Mouse (Mus musculus) telencephalon, adult 2 months (tissue): ENCODE measurements around the gene Pomt2.
A peak's percentile ranks its signal among the peaks of the same experiment; 100 is the strongest.

Experiments
- DNase-seq: peaks from one replicate; pipeline ENCODE4 v3.0.0-alpha.2; 2011; ENCODE audit warnings: low read depth, low spot score

The Pomt2 gene

GRCm38 (mm10) chr12:87130224-87130623 lies 17.5 kb downstream of the Pomt2 start:
- DNase-seq, result no peak

- DNase-seq, result no peak
These were observed 20.5 kb downstream of the Pomt2 start for GRCm38 (mm10) chr12:87127256-87127655.

DNA sequence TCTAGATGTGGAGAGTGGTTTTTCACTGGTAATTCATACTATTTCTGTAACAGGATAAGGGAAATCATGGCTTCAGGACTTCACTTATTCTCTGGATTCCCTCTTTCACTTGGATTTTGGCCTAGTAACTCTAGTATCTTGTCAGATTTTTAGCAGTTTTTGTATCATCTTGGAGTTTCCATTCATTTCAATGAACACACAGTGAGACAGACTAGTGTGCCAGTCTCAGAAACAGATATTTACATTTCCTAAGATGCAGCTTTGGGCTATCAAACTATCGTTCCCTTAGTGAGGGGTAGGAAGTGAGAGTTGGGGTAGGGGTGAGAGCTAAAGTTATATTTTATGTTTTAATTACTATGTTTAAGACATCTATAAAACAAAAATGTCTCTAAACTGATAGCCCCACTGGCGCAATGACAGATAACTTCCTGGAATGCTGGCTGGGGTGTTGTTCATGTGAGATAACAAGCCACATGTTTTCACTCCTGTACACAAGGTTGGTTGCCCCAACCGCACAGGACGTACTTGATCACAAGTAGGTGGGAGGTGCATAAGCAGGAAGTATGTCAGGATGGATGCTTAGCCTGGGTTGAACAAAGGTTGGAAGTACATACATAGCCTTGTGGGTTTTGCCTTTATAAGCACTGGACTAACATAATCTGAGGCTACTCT lies 25.7 kb downstream of the Pomt2 start:
- no peak for DNase-seq

- DNase-seq, result no peak
These were observed 40.3 kb downstream of the Pomt2 start for GRCm38 (mm10) chr12:87107357-87107977.

- DNase-seq, result no peak
These were observed 43.0 kb downstream of the Pomt2 start for GRCm38 (mm10) chr12:87104796-87105195.

- no peak for DNase-seq
These were observed 44.3 kb downstream of the Pomt2 start for GRCm38 (mm10) chr12:87103471-87103870.

DNA sequence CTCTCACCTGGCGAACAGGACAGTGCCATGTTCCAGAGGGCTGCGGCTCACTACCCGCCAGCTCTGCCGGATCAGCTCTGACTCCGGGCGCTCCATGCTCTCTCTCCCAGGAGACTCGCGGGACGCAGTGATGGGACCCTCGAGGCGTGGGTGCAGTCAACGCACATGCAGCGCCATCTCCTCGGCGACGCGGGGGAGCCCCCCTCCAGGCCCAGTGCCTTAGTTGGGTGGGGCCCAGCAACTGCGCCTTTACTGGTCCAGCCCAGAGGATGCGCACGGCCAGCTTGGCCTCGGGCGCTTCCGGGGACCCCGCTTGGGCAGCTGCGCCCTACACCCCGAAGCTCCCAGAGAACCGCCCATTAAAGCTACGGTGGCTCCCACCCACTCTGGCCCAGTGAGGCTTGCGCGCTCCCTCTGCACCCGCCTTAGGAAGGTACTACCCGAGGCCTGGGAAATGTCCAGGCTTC lies 45.6 kb downstream of the Pomt2 start, which contains the start of gene Ngb:
TSS of gene Ngb (minus strand) at position 375 of the 467 bp plus-strand sequence.
- DNase-seq, result no peak

- no peak for DNase-seq
These were observed 47.4 kb downstream of the Pomt2 start for GRCm38 (mm10) chr12:87100331-87100730.

DNA sequence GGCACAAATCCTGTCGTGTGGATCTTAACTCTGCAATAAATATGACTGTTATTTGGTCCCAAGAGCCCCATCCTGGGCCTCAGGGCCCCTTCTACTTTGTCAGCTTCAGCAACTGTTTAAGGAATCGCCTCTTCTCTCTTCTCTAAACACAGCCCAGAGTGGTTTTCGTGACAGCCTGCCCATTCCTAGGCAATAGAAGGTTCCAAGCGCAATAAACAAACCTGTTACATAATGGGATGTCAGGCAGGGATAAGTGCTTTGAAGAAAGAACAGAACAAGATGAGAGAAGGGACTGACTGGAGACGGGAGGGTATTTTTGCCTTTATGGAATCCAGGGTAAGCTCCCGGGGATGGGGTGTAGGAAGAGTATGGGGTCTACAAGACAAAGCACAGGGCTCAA lies 54.1 kb downstream of the Pomt2 start:
- DNase-seq, result peak; percentile 50

- DNase-seq, result no peak
These were observed 54.5 kb downstream of the Pomt2 start for GRCm38 (mm10) chr12:87093249-87093648.

DNA sequence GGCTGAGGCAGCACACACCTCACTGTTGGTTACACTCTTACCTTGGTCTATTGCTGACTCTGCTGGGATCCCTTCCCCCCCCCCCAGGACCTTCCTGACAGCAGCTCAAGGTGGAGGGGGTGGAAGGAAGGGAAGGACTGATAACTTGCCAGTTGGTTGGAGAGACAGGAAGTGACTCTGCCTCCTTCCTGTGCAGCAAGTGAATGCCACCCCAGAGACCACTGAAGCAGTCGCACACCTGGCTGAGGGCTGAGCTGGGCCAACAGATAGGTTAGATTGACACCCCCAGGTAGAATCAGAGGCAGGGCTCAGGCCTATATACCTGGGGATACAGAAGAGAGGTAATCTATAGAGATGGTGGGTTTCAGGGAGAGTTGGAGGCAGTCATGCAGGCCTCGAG lies 55.9 kb downstream of the Pomt2 start:
- DNase-seq, result no peak

DNA sequence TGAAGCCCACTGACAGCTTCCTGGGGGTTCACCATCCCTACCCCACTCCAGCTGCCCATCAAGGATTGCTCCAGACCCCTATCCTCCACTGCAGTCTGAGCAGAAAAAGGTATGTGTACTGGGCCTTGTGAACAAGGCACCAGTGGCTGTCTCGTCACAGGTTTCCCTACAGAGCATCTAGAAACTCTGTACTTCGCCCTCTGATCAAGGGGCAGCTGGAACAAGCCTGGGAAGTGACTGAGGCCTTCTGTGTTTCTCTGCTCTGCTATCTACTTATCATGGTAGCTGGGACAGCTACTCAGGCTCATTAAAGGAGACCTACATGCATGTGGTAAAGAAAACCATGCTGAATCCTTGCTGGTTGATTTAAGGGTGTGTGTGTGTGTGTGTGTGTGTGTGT lies 58.1 kb downstream of the Pomt2 start:
- DNase-seq, result no peak

GRCm38 (mm10) chr12:87089255-87089654 lies 58.5 kb downstream of the Pomt2 start:
- DNase-seq, result no peak

DNA sequence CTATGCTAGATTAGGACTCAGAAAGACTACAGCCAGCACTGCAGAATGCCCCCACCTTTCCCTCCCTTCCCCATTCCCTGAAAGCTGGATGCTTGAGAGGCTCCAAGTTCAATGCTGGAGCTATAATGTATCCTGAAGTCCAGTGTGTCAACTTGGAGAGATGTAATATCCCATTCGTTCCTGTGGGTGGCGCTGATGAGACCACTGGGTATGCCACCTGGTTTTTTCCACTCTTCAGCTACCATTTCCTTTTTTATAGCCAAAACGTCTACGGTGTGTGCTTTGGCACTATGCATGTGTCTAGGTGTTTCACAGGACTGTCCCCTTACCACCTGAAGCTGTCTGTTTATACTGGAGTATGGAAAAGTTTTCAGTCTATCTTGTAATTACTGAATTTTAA lies 59.4 kb downstream of the Pomt2 start:
- DNase-seq, result no peak

GRCm38 (mm10) chr12:87087236-87087635 lies 60.5 kb downstream of the Pomt2 start:
- no peak for DNase-seq

DNA sequence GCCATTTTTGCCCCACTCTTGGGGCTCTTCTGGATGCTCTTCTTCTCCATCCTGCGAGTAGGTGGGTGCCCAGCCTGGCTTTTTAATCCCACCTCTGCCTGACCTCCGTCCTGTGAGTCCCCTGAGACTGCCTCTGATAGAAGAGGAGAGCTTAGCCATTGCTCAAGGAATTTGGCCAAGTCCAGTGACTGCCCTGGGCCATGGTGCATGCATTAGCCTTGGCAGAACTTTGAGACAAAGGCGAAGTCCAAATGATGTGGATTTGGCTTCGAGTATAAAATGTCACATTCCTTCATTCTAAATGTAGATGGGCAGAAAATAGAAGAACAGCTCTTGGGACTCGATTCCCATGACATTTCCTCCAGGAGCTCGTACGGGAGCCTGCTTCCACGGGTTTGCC lies 65.0 kb downstream of the Pomt2 start:
- DNase-seq, result no peak

GRCm38 (mm10) chr12:87076610-87077009 lies 71.2 kb downstream of the Pomt2 start:
- no peak for DNase-seq

DNA sequence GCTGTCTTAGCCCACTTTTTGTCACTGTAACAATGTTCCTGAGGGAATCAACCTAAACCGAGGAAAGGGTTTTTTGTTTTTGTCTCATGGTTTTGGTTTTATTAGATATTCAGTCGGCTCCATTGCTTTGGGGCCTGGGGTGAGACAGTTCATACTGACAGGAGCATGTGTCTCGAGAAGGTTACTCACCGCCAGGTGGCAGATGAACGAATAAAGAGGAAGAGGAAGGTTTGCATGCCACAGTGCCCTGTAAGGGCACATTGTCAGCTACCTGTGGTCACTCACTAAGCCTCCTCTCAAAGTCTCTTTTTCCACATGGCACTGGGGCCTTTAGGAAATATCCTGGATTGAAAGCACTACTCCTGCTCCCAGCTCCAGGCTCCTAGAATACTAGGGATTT lies 77.2 kb downstream of the Pomt2 start:
- no peak for DNase-seq

DNA sequence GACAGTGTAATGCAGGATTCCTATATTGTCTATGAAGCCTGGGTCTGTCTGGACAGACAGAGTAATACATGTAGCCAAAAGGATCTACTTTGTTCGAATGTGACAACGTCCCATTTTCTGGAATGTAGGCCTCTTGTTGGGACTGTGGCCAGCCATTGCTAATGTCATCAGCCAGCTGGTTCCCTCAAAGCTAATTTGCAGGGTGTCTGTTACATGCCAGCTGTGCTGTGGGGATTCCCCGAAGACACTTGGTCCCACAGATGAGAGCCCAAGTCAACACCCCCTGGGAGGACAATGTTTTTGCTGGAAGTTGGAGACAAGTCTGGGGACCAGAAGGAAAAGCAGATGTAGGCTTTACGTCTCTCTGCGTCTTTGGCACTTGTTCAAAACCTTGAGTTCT lies 81.3 kb downstream of the Pomt2 start:
- DNase-seq, result no peak

GRCm38 (mm10) chr12:87065446-87065845 lies 82.3 kb downstream of the Pomt2 start:
- no peak for DNase-seq

DNA sequence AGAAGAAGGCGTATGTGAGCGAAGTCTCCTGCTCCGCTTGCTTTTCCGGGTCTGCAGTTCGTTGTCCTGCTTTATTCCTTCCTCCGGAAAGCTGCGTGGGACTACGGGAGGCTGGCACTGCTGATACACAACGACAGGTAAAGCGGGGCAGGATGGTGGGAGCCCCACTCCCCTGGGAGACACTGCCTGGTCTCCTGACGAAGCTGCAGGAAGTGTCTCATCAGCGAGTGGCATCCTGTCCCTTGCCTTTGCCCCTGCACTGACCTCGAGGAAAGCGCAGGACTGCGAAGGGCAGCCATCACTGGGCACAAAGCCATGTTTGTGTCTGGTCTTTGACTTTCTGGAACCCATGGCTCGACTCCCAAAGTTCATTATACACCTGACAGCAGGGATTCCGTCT lies 90.7 kb downstream of the Pomt2 start:
- no peak for DNase-seq
